8 mouse cellular contexts compared by ENCODE assay signal in genomic region chr3:82357340-82357739, GRCm38 (mm10). TPM values are rescaled to one million over a fixed set of nuclear protein-coding genes. Genes with fewer than 3 reads are reported as not detected.
A peak's percentile ranks its signal among the peaks of the same experiment; 100 is the strongest.
DNase-seq lines count a peak whose midpoint lies in the region; ATAC-seq and TF ChIP-seq lines count a peak whose summit lies in the region.

No protein-coding gene starts in this region.

- H3K27me3 ChIP-seq in embryonic facial prominence, embryonic 15.5 days = no peaks in the 10 kb centered on the region
- H3K27me3 ChIP-seq in intestine, embryonic 16.5 days (replicated peaks; ENCODE audit: control insufficient read depth, insufficient read depth, low read length) = no peaks in the 10 kb centered on the region
- no peaks in the 10 kb centered on the region for H3K27me3 ChIP-seq in neural tube, embryonic 12.5 days (replicated peaks)

- peaks cover 10% of the 10 kb centered on the region for H3K4me1 ChIP-seq in embryonic facial prominence, embryonic 15.5 days
- H3K4me1 ChIP-seq in intestine, embryonic 16.5 days (ENCODE audit: control insufficient read depth, insufficient read depth, low read length) = peaks cover 3% of the 10 kb centered on the region; the same call in 1 of the 2 replicates
- no peaks in the 10 kb centered on the region for H3K4me1 ChIP-seq in neural tube, embryonic 12.5 days

- H3K36me3 ChIP-seq in embryonic facial prominence, embryonic 15.5 days = no peaks in the 10 kb centered on the region
- H3K36me3 ChIP-seq in intestine, embryonic 16.5 days (ENCODE audit: control insufficient read depth, insufficient read depth, low read length) = no peaks in the 10 kb centered on the region
- H3K36me3 ChIP-seq in neural tube, embryonic 12.5 days = no peaks in the 10 kb centered on the region

- peak overlapping the region; percentile 91 for H3K27ac ChIP-seq in left cerebral cortex, adult 2 months
- H3K27ac ChIP-seq in embryonic facial prominence, embryonic 15.5 days (replicated peaks) = no peak overlapping the region; the same call in 1 of the 2 replicates
- H3K27ac ChIP-seq in intestine, embryonic 16.5 days (ENCODE audit: low read length) = no peak overlapping the region
- H3K27ac ChIP-seq in neural tube, embryonic 12.5 days = no peak overlapping the region

- intact Hi-C loops in left cerebral cortex, adult 2 months (cut with DNase I) = no loop called here
- intact Hi-C loops in left cerebral cortex, postnatal 25 days (cut with DNase I) = loop anchor here (5.0 kb wide), 1 partner anchor 695 kb away; no protein-coding TSS in a partner anchor

- TF ChIP-seq CTCF in left cerebral cortex, adult 2 months (IDR thresholded peaks at IDR 0.05) = no peak

- H3K9me3 ChIP-seq in embryonic facial prominence, embryonic 15.5 days (replicated peaks) = no peaks in the 10 kb centered on the region
- H3K9me3 ChIP-seq in intestine, embryonic 16.5 days (ENCODE audit: control insufficient read depth, low read length) = no peaks in the 10 kb centered on the region
- H3K9me3 ChIP-seq in neural tube, embryonic 12.5 days = no peaks in the 10 kb centered on the region

- WGBS in embryonic facial prominence, embryonic 15.5 days = 3% methylated on average over 5 of the region's 5 CpGs
- 5% methylated on average over 5 of the region's 5 CpGs for WGBS in intestine, embryonic 16.5 days
- WGBS in neural tube, embryonic 12.5 days = 10% methylated on average over 5 of the region's 5 CpGs

- no peak for DNase-seq in left cerebral cortex, adult 2 months (ENCODE audit: extremely low spot score in 1 of 2, low spot score in 2 of 2)
- no peak for DNase-seq in left cerebral cortex, postnatal 25 days (ENCODE audit: low spot score in 2 of 2)
- DNase-seq in urinary bladder, postnatal 36 days (ENCODE audit: low spot score in 2 of 2) = no peak
- no peak for DNase-seq in thymus, postnatal 14 days

- H3K4me3 ChIP-seq in left cerebral cortex, adult 2 months = peak overlapping the region; percentile 88
- H3K4me3 ChIP-seq in embryonic facial prominence, embryonic 15.5 days (replicated peaks) = peak overlapping the region; percentile 75
- H3K4me3 ChIP-seq in intestine, embryonic 16.5 days (ENCODE audit: low read length) = peak overlapping the region; percentile 79
- peak overlapping the region; percentile 87 for H3K4me3 ChIP-seq in neural tube, embryonic 12.5 days

- H3K9ac ChIP-seq in embryonic facial prominence, embryonic 15.5 days = no peak overlapping the region
- H3K9ac ChIP-seq in intestine, embryonic 16.5 days (ENCODE audit: low read depth, low read length) = 0 out of 2 replicates have a peak overlapping the region, but pooled peaks have one; percentile 49
- 0 out of 2 replicates have a peak overlapping the region, but pooled peaks have one; percentile 21 for H3K9ac ChIP-seq in neural tube, embryonic 12.5 days

- peak overlapping the region; percentile 90 for H3K4me2 ChIP-seq in embryonic facial prominence, embryonic 15.5 days (replicated peaks)
- H3K4me2 ChIP-seq in intestine, embryonic 16.5 days (ENCODE audit: low read depth, low read length) = peak overlapping the region; percentile 85
- H3K4me2 ChIP-seq in neural tube, embryonic 12.5 days (replicated peaks) = peak overlapping the region; percentile 68

- no peak for ATAC-seq in embryonic facial prominence, embryonic 15.5 days (ENCODE audit: insufficient number of reproducible peaks, low FRiP score, low TSS enrichment, low read depth)
- ATAC-seq in intestine, embryonic 16.5 days = peak; percentile 21
- peak; percentile 33 for ATAC-seq in neural tube, embryonic 12.5 days (ENCODE audit: low FRiP score, low read depth)
- no peak for ATAC-seq in monocyte, adult 5-6 weeks (replicated peaks; ENCODE audit: insufficient number of reproducible peaks, low FRiP score, low TSS enrichment, poor library complexity, severe bottlenecking)

RNA-seq across cellular contexts. Expression of gene Map9, which starts 0.5 kb away (rescaled TPM):
- 10 to 100 TPM; 94.8 TPM for total RNA-seq in left cerebral cortex, adult 2 months (2021)
- total RNA-seq in left cerebral cortex, postnatal 25 days (2021) = 10 to 100 TPM; 95.6 to 98.1 TPM
- polyA plus RNA-seq in embryonic facial prominence, embryonic 15.5 days (2015; fragmentation: Nextera tagmentation; extraction: Ambion mirVana) = 10.1 and 13.5 TPM in 2 replicates
- polyA plus RNA-seq in intestine, embryonic 16.5 days (2015; fragmentation: Nextera tagmentation; extraction: Ambion mirVana) = 4.5 and 4.7 TPM in 2 replicates
- polyA plus RNA-seq in neural tube, embryonic 12.5 days (2016; fragmentation: Nextera tagmentation; extraction: Ambion mirVana) = 15.3 and 15.5 TPM in 2 replicates
- total RNA-seq in monocyte, adult 5-6 weeks (2017) = 0.39 TPM in 1 of 3 replicates, not detected in the others

Comparison
In these comparisons a context has a peak if more than half of its experiments do, and no peak if none do; other contexts are left out.
1. ATAC-seq: peak in intestine, embryonic 16.5 days (single experiment) and neural tube, embryonic 12.5 days (single experiment); none in embryonic facial prominence, embryonic 15.5 days (single experiment) and monocyte, adult 5-6 weeks (single experiment).
2. RNA of gene Map9, which starts 0.5 kb away (total RNA-seq): 95.6 to 98.1 TPM in left cerebral cortex, postnatal 25 days and 94.8 TPM in left cerebral cortex, adult 2 months; 0.39 TPM in monocyte, adult 5-6 weeks; every median in the first group is over 10 times any median in the second.
3. Peak in every context shown above with its lines, with median percentiles within 50 percentile points of each other: H3K4me3 ChIP-seq and H3K4me2 ChIP-seq.